8 mouse cellular contexts compared by ENCODE assay signal in genomic region chr7:71704661-71705240, GRCm38 (mm10).
DNase-seq lines count a peak whose midpoint lies in the region; ATAC-seq and TF ChIP-seq lines count a peak whose summit lies in the region.

No protein-coding gene starts in this region.

- no peaks in the 10 kb centered on the region for H3K36me3 ChIP-seq in embryonic facial prominence, embryonic 14.5 days (ENCODE audit: control insufficient read depth, insufficient read depth, low read length)
- no peaks in the 10 kb centered on the region for H3K36me3 ChIP-seq in hindbrain, embryonic 13.5 days
- H3K36me3 ChIP-seq in liver, embryonic 14.5 days (replicated peaks; ENCODE audit: control insufficient read depth, insufficient read depth, low read depth): no peaks in the 10 kb centered on the region

- H3K4me1 ChIP-seq in embryonic facial prominence, embryonic 14.5 days (ENCODE audit: control insufficient read depth, insufficient read depth, low read length): no peaks in the 10 kb centered on the region
- H3K4me1 ChIP-seq in hindbrain, embryonic 13.5 days (replicated peaks): peaks cover 13% of the 10 kb centered on the region
- H3K4me1 ChIP-seq in liver, embryonic 14.5 days (replicated peaks; ENCODE audit: control insufficient read depth in 2 of 2, insufficient read depth in 2 of 2, low read length in 1 of 2): peaks cover 0 to 2% of the 10 kb centered on the region in 2 experiments; a peak in 1 of 4 replicates

- H3K9ac ChIP-seq in embryonic facial prominence, embryonic 14.5 days (ENCODE audit: low read depth, low read length): no peak overlapping the region
- H3K9ac ChIP-seq in hindbrain, embryonic 13.5 days: peak overlapping the region; percentile 88; the same call in 1 of the 2 replicates
- H3K9ac ChIP-seq in liver, embryonic 14.5 days (replicated peaks): no peak overlapping the region

- no peak for TF ChIP-seq CTCF in liver, embryonic 14.5 days (IDR thresholded peaks at IDR 0.05; ENCODE audit: low read depth)

- no peaks in the 10 kb centered on the region; the same call in 1 of the 2 replicates for H3K27me3 ChIP-seq in embryonic facial prominence, embryonic 14.5 days (replicated peaks; ENCODE audit: control insufficient read depth, insufficient read depth, low read length)
- 0 out of 2 replicates have a peak, but pooled peaks cover 5% of the 10 kb centered on the region for H3K27me3 ChIP-seq in hindbrain, embryonic 13.5 days
- peaks cover 15% of the 10 kb centered on the region for H3K27me3 ChIP-seq in liver, embryonic 14.5 days (ENCODE audit: control insufficient read depth, insufficient read depth, low read length)

- DNase-seq in Muller cell, postnatal 12 days (ENCODE audit: inconsistent ontology term): peak; percentile 21
- DNase-seq in embryonic facial prominence, embryonic 14.5 days (ENCODE audit: low spot score): no peak
- DNase-seq in liver, embryonic 14.5 days (ENCODE audit: low read depth in 3 of 3, low spot score in 3 of 3): no peak
- no peak for DNase-seq in cerebellum, adult 11-12 months
- no peak for DNase-seq in cerebellum, adult 8-10 months
- no peak for DNase-seq in cerebellum, postnatal 36 days
- DNase-seq in layer of hippocampus, postnatal 25 days (ENCODE audit: extremely low spot score in 1 of 2, low spot score in 1 of 2): no peak

- 0 out of 2 replicates have a peak overlapping the region, but pooled peaks have one; percentile 63 for H3K4me3 ChIP-seq in embryonic facial prominence, embryonic 14.5 days (ENCODE audit: low read depth, low read length)
- H3K4me3 ChIP-seq in hindbrain, embryonic 13.5 days: peak overlapping the region; percentile 59
- no peak overlapping the region for H3K4me3 ChIP-seq in liver, embryonic 14.5 days (ENCODE audit: insufficient read depth in 1 of 2, low read depth in 2 of 2, low read length in 2 of 2)

- no peaks in the 10 kb centered on the region for H3K9me3 ChIP-seq in embryonic facial prominence, embryonic 14.5 days (ENCODE audit: control insufficient read depth, low read length)
- no peaks in the 10 kb centered on the region for H3K9me3 ChIP-seq in hindbrain, embryonic 13.5 days
- H3K9me3 ChIP-seq in liver, embryonic 14.5 days (ENCODE audit: control insufficient read depth, low read length): no peaks in the 10 kb centered on the region

- ATAC-seq in embryonic facial prominence, embryonic 14.5 days (ENCODE audit: low read depth): no peak
- ATAC-seq in hindbrain, embryonic 13.5 days (ENCODE audit: low FRiP score): no peak
- no peak for ATAC-seq in liver, embryonic 14.5 days (ENCODE audit: insufficient read depth)

- no peak overlapping the region for H3K27ac ChIP-seq in embryonic facial prominence, embryonic 14.5 days (replicated peaks; ENCODE audit: low read depth, low read length)
- H3K27ac ChIP-seq in hindbrain, embryonic 13.5 days: peak overlapping the region; percentile 80; the same call in 1 of the 2 replicates
- H3K27ac ChIP-seq in liver, embryonic 14.5 days: no peak overlapping the region

- no peak for TF ChIP-seq EP300 in liver, embryonic 14.5 days (IDR thresholded peaks at IDR 0.05; ENCODE audit: low read depth)

- peak overlapping the region; percentile 96 for H3K4me2 ChIP-seq in embryonic facial prominence, embryonic 14.5 days (ENCODE audit: low read depth, low read length)
- peak overlapping the region; percentile 86 for H3K4me2 ChIP-seq in hindbrain, embryonic 13.5 days
- H3K4me2 ChIP-seq in liver, embryonic 14.5 days (ENCODE audit: low read depth): peak overlapping the region; percentile 44; the same call in 1 of the 2 replicates

- WGBS in embryonic facial prominence, embryonic 14.5 days: 50% methylated on average over 4 of the region's 4 CpGs
- WGBS in hindbrain, embryonic 13.5 days: 62% methylated on average over 4 of the region's 4 CpGs
- WGBS in liver, embryonic 14.5 days (ENCODE audit: insufficient replicate concordance): 22% methylated on average over 4 of the region's 4 CpGs

Comparison
In these comparisons a context has a peak if more than half of its experiments do, and no peak if none do; other contexts are left out.
1. H3K4me2 ChIP-seq: peak in every context shown above with its lines; median percentile 96 in embryonic facial prominence, embryonic 14.5 days; 86 in hindbrain, embryonic 13.5 days; 44 in liver, embryonic 14.5 days.
2. H3K4me3 ChIP-seq: peak in embryonic facial prominence, embryonic 14.5 days (single experiment) and hindbrain, embryonic 13.5 days (single experiment); none in liver, embryonic 14.5 days (0 of 2).